Mouse (Mus musculus): ENCODE measurements around the gene Theg. TPM values are rescaled to one million over a fixed set of nuclear protein-coding genes. Genes with fewer than 3 reads are reported as not detected.

The Theg gene
- polyA plus RNA-seq, 1 experiment from 2014 or later: not detected

DNA sequence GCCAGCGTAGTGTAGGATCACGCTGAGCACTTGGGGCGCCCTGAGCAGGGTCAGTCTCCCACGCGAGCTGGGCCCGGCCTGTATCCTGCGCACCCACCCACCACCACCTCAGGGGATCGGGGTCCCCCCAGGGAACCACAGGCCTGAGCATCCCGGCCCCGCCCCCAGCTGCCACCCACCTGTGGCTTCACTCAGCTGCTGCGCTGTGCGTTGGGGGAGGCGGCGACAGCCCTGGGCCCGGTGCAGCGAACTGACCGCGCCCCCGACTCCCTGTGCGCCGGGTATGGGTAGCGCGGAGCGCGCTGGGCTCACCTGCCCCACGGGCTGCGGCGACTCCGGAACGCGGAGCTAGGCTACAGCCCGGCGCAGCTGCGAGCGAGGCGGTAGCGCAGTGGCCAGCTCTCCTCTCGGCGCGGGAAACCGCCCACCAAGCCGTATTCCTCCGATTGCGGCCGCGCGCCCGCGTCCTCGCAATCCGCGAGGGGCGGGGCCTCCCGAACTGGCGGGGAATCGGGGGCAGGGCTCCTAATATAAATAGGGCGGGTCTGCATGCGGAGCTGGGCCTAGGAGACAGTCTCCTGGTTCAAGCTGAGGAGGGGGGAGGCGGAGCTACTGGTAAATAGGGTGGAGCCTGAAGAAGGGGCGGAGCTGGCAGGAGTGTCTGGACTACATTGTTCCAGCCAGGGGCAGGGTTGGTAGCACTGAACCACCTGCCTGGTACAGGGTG, 26.6 kb upstream of the Theg start, which contains the start of gene C2cd4c:
Gene C2cd4c, minus strand, starts transcription at position 448 of the 727 bp plus-strand sequence.
- Histone ChIP-seq H3K27me3 (peaks cover 38% of the 10 kb centered on the region), H3K9ac (peak within 1 kb of the TSS; percentile 60), H3K9me3 (no peaks in the 10 kb centered on the region), H3K36me3 (no peaks in the 10 kb centered on the region), H3K4me2 (replicated peaks) (peak within 1 kb of the TSS; percentile 98), H3K4me1 (peaks cover 19% of the 10 kb centered on the region), H3K27ac (no peak within 1 kb of the TSS), H3K4me3 (peak within 1 kb of the TSS; percentile 54)
- peak; percentile 61 for ATAC-seq (ENCODE audit: insufficient number of reproducible peaks, insufficient read depth, low FRiP score, low TSS enrichment)
- WGBS: under 1% methylated on average over 59 of the region's 60 CpGs

DNA sequence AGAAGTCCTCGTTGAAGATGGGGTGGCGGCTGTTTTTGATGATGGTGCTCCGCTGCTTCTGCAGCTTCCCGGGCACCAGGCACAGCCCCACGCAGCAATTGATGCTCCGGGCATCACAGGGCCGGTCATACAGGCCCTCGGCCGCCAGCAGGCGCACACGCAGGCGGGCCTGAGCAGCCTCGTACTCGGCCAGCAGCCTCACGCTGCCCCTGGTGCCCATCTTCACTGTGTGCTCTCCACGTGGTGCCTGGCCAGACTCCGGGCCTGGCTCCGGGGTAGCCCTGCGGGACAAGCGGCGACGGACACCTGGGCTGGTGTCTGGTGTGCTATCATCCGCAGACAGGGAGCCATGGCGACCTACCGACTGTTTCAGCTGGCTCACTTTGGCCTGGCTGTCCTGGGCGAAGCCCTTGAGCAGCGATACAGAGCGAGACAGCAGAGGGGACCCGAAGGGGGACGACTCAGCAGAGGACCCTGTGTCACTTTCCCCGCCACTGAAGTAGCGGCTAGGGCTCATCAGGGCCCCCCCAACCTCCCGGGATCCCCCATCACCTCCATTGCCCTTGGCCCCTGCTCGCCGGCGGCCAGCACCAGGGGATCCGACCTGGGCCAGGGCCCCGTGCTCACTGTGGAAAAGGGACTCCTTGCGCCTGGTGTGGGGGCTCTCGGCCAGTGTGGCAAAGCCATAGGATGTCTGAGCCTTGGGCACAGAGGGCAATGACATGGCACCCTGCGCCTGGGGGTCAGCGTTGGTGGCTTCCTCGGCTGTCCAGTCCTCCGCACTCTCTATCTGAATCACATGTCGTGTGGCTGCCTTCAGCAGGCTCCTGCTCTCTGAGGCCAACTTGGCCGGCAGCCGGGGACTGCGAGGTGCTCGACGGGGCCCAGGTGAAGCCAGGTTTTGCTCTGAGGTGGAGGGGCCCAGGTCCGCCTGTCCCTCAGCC, 25.3 kb upstream of the Theg start:
- peaks cover 42% of the 10 kb centered on the region for H3K27me3 ChIP-seq
- no peaks in the 10 kb centered on the region for H3K9me3 ChIP-seq
- no peak overlapping the region for H3K9ac ChIP-seq
- peak overlapping the region; percentile 31 for H3K4me2 ChIP-seq (replicated peaks)
- H3K36me3 ChIP-seq: no peaks in the 10 kb centered on the region
- ATAC-seq (ENCODE audit: insufficient number of reproducible peaks, insufficient read depth, low FRiP score, low TSS enrichment): no peak
- H3K4me3 ChIP-seq: peak overlapping the region; percentile 7
- no peak overlapping the region for H3K27ac ChIP-seq
- WGBS: 9% methylated on average over 51 of the region's 51 CpGs
- peaks cover 19% of the 10 kb centered on the region for H3K4me1 ChIP-seq

DNA sequence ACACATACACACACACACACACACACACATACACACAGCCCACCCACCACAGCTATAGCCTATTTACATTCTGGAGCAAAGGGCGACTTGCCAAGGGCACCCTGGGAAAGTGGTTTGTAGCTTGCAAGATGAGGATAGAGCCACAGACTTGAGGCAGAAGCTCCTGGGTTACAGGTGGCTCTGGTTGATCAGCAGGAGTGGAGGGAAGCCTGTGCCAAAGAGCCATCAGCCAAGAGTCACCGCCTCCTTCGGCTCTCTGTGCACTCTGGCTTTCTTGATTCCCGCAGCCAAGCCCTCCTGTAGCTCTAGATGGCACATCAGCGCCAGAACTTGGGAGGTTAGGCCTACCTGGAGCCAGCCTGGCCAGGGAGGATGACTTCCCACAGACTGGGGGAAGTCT, 24.2 kb upstream of the Theg start:
- 27% methylated on average over 5 of the region's 5 CpGs for WGBS
- peaks cover 42% of the 10 kb centered on the region for H3K27me3 ChIP-seq
- H3K27ac ChIP-seq: no peak overlapping the region
- no peaks in the 10 kb centered on the region for H3K9me3 ChIP-seq
- no peaks in the 10 kb centered on the region for H3K36me3 ChIP-seq
- no peak overlapping the region for H3K9ac ChIP-seq
- H3K4me2 ChIP-seq (replicated peaks): no peak overlapping the region
- no peak overlapping the region for H3K4me3 ChIP-seq
- peaks cover 19% of the 10 kb centered on the region for H3K4me1 ChIP-seq
- no peak for ATAC-seq (ENCODE audit: insufficient number of reproducible peaks, insufficient read depth, low FRiP score, low TSS enrichment)

DNA sequence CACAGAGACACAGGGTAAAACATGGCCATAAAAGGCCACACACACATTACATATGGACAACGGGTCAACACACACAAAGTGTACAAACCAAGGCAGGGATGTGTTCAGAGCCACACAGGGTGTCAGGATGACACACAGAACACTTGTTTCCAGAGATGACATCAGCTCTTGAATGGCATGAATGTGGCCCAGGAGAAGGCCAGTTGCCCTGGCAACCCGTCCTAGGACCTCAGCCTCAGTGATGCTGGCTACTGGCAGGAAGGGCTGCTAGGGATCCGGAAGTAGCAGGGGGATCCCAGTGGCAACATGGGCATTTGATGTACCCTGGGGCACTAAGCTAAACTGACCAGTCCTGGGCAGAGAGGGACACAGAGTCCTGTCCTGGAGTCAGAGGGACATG, 22.1 kb upstream of the Theg start:
- H3K4me2 ChIP-seq (replicated peaks): no peak overlapping the region
- H3K9ac ChIP-seq: no peak overlapping the region
- H3K27me3 ChIP-seq: peaks cover 48% of the 10 kb centered on the region
- 82% methylated on average over 3 of the region's 3 CpGs for WGBS
- ATAC-seq (ENCODE audit: insufficient number of reproducible peaks, insufficient read depth, low FRiP score, low TSS enrichment): no peak
- peaks cover 19% of the 10 kb centered on the region for H3K4me1 ChIP-seq
- H3K36me3 ChIP-seq: no peaks in the 10 kb centered on the region
- no peak overlapping the region for H3K27ac ChIP-seq
- H3K9me3 ChIP-seq: no peaks in the 10 kb centered on the region
- no peak overlapping the region for H3K4me3 ChIP-seq

DNA sequence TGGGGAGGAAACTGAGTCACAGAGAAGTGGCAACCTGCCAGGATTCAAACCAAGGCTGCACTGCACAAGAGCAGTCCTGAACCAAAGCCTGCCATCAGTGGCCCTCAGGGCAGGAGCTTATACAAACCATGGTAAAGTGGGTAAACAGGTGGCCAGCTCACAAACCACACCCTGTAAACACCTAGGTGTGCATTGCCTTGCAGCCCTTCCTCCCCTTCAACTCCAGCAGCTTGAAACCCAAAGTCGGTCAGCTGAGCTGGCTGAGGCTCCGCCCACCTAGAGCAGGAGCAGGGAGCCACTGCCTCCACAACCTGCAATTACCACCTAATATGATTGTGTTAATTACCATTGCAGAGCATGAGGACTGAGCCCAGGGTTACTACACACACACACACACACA, 20.8 kb upstream of the Theg start:
- H3K9me3 ChIP-seq: no peaks in the 10 kb centered on the region
- H3K36me3 ChIP-seq: no peaks in the 10 kb centered on the region
- H3K4me2 ChIP-seq (replicated peaks): no peak overlapping the region
- H3K4me1 ChIP-seq: peaks cover 11% of the 10 kb centered on the region; the same call in 1 of the 2 replicates
- ATAC-seq (ENCODE audit: insufficient number of reproducible peaks, insufficient read depth, low FRiP score, low TSS enrichment): no peak
- WGBS: 45% methylated on average over 2 of the region's 2 CpGs
- peaks cover 35% of the 10 kb centered on the region for H3K27me3 ChIP-seq
- H3K9ac ChIP-seq: no peak overlapping the region
- no peak overlapping the region for H3K27ac ChIP-seq
- no peak overlapping the region for H3K4me3 ChIP-seq

DNA sequence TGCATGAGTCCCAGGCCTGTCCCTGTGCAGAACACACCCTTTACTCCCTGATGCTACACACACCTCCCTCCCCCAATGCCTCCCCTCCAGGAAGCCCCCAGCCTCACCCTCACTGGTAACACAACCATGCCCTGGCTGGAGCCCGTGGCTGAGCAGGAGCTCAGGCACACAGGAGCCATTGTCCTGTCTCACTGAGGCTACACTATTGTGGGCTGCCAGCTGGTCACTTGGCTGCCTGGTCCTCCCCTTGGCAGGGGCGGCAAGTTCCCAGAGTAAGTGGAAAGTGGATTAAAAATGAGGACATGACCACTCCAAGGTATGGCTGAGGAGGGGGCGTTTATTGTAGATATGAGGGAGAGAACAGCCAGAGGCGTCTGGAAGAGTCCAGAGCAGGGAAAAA, 19.4 kb upstream of the Theg start:
- Histone ChIP-seq H3K27ac (no peak overlapping the region), H3K36me3 (no peaks in the 10 kb centered on the region), H3K4me2 (replicated peaks) (no peak overlapping the region), H3K9me3 (no peaks in the 10 kb centered on the region), H3K4me1 (no peaks in the 10 kb centered on the region), H3K4me3 (no peak overlapping the region), H3K9ac (no peak overlapping the region), H3K27me3 (peaks cover 22% of the 10 kb centered on the region)
- WGBS: 62% methylated on average over 4 of the region's 4 CpGs
- ATAC-seq (ENCODE audit: insufficient number of reproducible peaks, insufficient read depth, low FRiP score, low TSS enrichment): no peak

- H3K9ac ChIP-seq: no peak overlapping the region
- ATAC-seq (ENCODE audit: insufficient number of reproducible peaks, insufficient read depth, low FRiP score, low TSS enrichment): no peak
- H3K4me2 ChIP-seq (replicated peaks): no peak overlapping the region
- 56% methylated on average over 4 of the region's 4 CpGs for WGBS
- H3K4me3 ChIP-seq: no peak overlapping the region
- no peaks in the 10 kb centered on the region for H3K36me3 ChIP-seq
- H3K27me3 ChIP-seq: peaks cover 11% of the 10 kb centered on the region; the same call in 1 of the 2 replicates
- H3K27ac ChIP-seq: no peak overlapping the region
- H3K4me1 ChIP-seq: no peaks in the 10 kb centered on the region
- no peaks in the 10 kb centered on the region for H3K9me3 ChIP-seq
Observed at GRCm38 (mm10) chr10:79597936-79598230, 10.8 kb upstream of the Theg start.

- Histone ChIP-seq H3K9me3 (no peaks in the 10 kb centered on the region), H3K4me3 (no peak overlapping the region), H3K4me2 (replicated peaks) (no peak overlapping the region), H3K9ac (no peak overlapping the region), H3K27ac (no peak overlapping the region), H3K4me1 (no peaks in the 10 kb centered on the region), H3K27me3 (peaks cover 11% of the 10 kb centered on the region; the same call in 1 of the 2 replicates), H3K36me3 (no peaks in the 10 kb centered on the region)
- ATAC-seq (ENCODE audit: insufficient number of reproducible peaks, insufficient read depth, low FRiP score, low TSS enrichment): no peak
- WGBS: 31% methylated on average over 13 of the region's 13 CpGs
Observed at GRCm38 (mm10) chr10:79597051-79597935, 10.2 kb upstream of the Theg start.

GRCm38 (mm10) chr10:79595590-79595929, 8.4 kb upstream of the Theg start:
- Histone ChIP-seq H3K36me3 (no peaks in the 10 kb centered on the region), H3K9me3 (no peaks in the 10 kb centered on the region), H3K27ac (no peak overlapping the region), H3K4me2 (replicated peaks) (no peak overlapping the region), H3K9ac (no peak overlapping the region), H3K4me1 (no peaks in the 10 kb centered on the region), H3K27me3 (peaks cover 11% of the 10 kb centered on the region; the same call in 1 of the 2 replicates), H3K4me3 (no peak overlapping the region)
- ATAC-seq (ENCODE audit: insufficient number of reproducible peaks, insufficient read depth, low FRiP score, low TSS enrichment): no peak
- 55% methylated on average over 8 of the region's 8 CpGs for WGBS

- Histone ChIP-seq H3K27me3 (peaks cover 11% of the 10 kb centered on the region; the same call in 1 of the 2 replicates), H3K4me1 (no peaks in the 10 kb centered on the region), H3K4me2 (replicated peaks) (no peak overlapping the region), H3K9me3 (no peaks in the 10 kb centered on the region), H3K36me3 (no peaks in the 10 kb centered on the region), H3K9ac (no peak overlapping the region), H3K27ac (no peak overlapping the region), H3K4me3 (no peak overlapping the region)
- 0 out of 2 replicates have a peak, but pooled peaks have one; percentile 81 for ATAC-seq (ENCODE audit: insufficient number of reproducible peaks, insufficient read depth, low FRiP score, low TSS enrichment)
- 18% methylated on average over 17 of the region's 17 CpGs for WGBS
Observed at GRCm38 (mm10) chr10:79594872-79595589, 7.9 kb upstream of the Theg start.

GRCm38 (mm10) chr10:79594111-79594510, 7.0 kb upstream of the Theg start:
- no peak overlapping the region for H3K4me2 ChIP-seq (replicated peaks)
- H3K27me3 ChIP-seq: peaks cover 11% of the 10 kb centered on the region; the same call in 1 of the 2 replicates
- H3K36me3 ChIP-seq: no peaks in the 10 kb centered on the region
- 55% methylated on average over 6 of the region's 6 CpGs for WGBS
- no peak overlapping the region for H3K9ac ChIP-seq
- no peaks in the 10 kb centered on the region for H3K9me3 ChIP-seq
- H3K27ac ChIP-seq: no peak overlapping the region
- H3K4me3 ChIP-seq: no peak overlapping the region
- ATAC-seq (ENCODE audit: insufficient number of reproducible peaks, insufficient read depth, low FRiP score, low TSS enrichment): no peak
- no peaks in the 10 kb centered on the region for H3K4me1 ChIP-seq
